Mouse (Mus musculus) ES-E14 (cell line): ENCODE results near the gene Rpl36al.

Source experiments
- CHD2 ChIP-seq: IDR thresholded peaks from 2 replicates; pipeline ENCODE4 v1.6.1; 2014; ENCODE audit warnings: mild to moderate bottlenecking, low read depth, low read length, inconsistent platforms
- HCFC1 ChIP-seq: IDR thresholded peaks from 2 replicates; pipeline ENCODE4 v1.6.1; 2012; ENCODE audit warnings: low read length, inconsistent platforms, borderline replicate concordance; ENCODE audit not compliant: insufficient read depth

DNA sequence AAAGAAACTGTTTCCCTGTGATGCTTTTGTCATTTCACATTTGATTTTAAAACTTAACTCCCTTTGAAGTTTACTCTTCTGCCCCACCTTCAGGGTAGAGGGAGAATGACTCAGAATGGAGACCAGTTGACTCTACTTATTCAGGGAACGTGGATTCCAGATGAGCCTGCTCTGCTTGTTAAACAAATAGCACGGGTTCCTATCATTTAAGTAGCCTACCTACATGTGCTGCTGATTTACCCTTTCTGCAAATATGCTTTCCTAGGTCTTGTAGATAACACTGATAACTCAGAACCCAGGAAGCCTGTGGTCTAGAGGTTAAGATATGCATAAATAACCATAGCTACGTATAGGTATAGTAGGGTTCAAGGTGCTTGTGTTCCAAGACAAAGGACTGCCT, 19.0 kb downstream of the Rpl36al start:
- TF ChIP-seq CHD2: no peak
- TF ChIP-seq HCFC1: no peak
